Mouse (Mus musculus) right cerebral cortex, postnatal 36 days (tissue): ENCODE data around the gene Pard3.
A peak's percentile ranks its signal among the peaks of the same experiment; 100 is the strongest.

ENCODE experiments used
- DNase-seq, 2 experiments: peaks; one replicate each; pipeline ENCODE4 v3.0.0; 2022; ENCODE audit warnings: low spot score in 2 of 2, mixed read lengths in 1 of 2

The Pard3 gene

DNA sequence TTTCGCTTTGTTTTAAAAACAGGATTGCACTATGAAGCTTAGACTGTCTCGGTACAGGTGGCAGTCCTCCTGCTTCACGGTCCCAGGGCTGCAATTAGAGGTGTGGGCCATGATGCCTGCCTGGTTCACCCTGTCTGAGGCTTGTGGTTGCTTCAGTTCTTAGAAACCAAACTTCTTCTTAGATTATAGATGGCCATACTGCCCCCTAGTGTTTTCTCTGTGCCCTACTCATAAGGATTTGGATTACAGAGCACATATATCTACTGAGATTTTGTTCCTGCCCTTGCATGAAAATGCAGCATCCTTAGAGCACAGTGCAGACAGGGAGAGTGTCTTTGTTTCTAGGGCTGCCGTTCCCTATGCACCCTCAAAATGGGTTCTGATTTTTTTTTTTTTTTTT, 114.9 kb downstream of the Pard3 start:
- DNase-seq, result peak in 1 of 2 experiments; percentile 28

DNA sequence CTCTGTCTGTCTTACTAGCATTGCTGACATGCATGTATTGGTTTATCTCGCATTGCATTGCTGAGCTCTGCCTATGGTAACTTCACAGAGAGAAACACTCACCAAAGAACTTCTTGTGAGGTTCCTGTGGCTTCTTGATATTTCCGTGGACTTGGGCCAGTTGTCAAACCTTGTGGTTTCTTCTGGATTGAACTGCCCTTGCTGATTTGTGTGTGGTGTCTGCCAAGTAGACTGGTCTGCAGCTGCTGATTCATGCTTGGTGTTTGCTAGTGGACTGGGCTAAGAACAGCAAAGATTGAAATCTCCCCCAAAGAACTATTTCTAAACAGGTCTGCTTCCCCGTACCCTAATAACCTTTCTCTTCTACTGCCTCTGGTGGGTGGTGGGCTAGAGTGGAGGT, 117.6 kb downstream of the Pard3 start:
- DNase-seq, result no peak

DNA sequence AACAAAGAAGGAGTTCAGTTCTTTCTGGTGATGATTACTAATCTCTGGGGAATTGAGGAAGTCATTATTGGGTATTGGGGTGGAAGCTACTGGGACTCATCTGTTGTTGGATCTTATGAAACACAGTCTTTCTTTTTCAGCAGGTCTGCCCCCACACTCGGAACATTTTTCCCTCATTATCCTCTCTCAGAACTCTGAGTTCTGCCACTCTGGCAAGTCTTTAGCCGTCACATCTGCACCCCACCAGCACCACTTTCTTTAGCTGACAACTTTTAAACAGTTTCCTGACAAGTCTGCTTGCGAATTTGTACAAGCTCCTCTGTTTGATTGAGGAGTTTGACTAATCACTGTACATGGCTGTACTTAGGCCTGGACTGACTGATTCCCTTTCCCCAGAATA, 118.4 kb downstream of the Pard3 start:
- DNase-seq, result no peak

DNA sequence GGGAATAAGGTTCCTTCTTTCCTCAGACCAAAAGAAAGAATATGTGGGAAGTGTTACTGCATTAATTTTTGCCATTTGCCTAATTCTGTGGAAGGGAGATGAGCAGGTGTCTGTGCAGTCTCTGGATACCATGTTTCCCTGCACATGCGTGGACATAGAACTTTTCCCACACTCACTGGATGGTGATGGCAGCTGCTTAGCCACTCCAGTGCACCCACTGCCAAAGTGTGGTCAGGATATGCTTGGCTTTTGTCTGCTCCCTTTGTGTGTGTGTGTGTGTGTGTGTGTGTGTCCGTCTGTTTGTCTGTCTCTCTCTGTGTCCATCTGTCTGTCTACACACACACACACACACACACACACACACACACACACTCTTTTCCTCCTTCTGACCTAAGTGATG, 119.8 kb downstream of the Pard3 start:
- no peak for DNase-seq

DNA sequence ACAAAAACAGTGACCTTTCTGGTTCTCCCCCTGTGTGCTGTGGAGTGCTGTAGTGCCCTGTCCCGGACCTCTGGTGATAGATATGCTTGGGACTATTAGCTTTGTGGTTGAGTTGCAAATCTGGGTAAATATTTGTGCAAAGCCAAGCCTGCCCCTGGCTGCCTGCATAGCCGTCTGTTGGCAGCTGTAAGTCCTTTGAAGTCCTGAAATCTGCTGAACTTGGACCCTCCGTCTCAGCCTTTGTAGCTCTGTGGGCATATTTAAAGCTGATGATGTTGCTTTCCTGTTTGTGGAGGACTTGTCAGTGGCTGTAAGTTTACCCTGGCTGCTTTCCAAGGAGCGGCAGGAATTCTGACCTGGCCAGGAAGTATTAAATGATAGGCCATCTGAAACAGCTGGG, 120.3 kb downstream of the Pard3 start:
- DNase-seq, result no peak

DNA sequence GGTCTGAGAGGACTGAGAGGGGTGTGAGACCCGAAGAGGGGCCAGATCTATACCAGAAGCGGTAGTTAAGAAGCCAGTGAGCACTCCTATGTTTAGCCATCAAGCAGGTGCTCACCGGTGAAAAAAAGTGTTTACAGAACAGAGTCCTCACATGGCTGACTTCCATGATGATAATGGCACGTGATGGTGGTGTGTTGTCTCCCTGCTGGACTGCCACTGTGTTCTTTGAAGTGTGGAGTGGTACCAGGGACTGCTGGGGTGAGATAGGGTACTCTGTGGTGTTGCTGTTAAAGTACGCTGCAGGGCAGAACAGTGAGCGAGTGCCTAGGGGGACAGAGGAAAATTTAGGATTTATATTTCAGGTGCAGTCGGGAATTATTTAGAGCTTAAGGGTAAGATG, 122.2 kb downstream of the Pard3 start:
- no peak for DNase-seq

DNA sequence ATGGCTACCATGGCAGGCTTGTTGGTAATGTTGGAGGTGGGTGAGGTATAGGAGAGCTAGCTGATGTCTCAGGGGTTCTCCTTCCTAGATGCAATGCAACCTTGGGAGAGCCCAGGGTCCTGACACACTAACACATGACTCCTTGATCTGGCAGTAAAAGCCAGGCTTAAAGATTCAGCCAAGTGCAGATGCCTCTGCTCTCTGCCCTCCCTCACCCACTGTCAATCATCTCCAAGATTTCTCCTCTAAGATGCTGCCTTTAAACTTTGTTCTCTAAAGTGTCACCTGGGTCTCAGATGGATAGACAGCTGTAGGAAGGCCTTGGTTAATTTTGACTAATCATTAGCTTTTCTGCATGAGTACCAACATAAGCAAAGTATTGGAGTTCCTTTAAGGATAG, 125.0 kb downstream of the Pard3 start:
- DNase-seq, result no peak

DNA sequence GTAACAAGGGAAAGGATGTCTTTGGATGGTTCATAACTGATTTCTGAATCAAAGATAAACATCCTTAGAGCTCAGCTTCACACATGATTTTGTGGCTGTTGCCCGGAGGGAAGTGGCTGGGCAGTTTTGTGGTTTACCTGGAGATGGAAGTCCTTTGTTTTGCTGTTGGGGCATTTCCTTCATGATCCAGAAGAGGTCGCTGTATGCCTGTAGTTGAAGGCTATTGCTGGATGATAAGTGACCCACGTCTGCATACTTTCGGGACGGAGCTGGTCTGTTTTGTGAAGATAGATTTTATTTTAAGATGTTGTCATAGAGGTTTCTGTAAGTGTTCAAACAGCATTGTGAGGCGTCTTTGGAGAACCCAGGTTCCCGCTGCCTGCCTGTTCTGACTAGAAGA, 126.7 kb downstream of the Pard3 start:
- peak; percentile 41 to 47 for DNase-seq

DNA sequence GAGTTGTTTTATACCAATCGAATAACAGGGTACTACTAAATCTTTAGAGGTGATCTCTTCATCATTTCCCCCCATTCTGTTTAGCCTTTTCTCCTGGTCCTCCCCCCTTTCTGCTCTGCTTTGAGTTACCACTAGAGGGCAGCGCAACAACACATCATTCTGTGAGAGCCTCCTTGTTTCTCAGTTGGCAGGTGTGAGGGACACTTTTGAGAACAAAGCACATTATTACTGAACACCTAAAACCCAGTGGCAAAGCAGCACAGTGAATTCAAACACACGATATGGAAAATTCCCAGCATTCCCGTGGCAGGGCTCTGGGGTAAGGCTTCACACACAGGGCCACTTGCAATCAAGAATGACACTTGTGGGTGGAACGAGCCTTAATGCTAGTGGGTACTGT, 127.7 kb downstream of the Pard3 start:
- DNase-seq, result no peak

DNA sequence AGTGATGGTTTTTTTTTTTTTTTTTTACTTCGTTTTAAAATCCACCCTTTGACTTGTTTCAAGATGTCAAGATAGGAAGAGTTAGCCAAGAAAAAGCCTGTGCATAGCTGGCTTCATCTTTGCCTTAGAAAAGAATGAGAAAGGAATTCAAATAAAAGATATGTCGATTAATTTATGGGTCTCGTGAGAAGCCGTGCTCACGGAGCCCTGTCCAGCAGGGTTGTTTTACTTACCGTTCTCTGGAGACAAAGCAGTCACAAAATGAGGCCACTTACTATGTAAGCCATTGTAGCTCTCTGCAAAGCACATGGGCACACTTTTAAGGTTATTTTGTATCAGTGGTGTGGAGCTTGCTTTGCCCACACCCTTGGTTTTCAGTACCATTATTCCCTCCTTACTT, 128.1 kb downstream of the Pard3 start:
- DNase-seq, result no peak

DNA sequence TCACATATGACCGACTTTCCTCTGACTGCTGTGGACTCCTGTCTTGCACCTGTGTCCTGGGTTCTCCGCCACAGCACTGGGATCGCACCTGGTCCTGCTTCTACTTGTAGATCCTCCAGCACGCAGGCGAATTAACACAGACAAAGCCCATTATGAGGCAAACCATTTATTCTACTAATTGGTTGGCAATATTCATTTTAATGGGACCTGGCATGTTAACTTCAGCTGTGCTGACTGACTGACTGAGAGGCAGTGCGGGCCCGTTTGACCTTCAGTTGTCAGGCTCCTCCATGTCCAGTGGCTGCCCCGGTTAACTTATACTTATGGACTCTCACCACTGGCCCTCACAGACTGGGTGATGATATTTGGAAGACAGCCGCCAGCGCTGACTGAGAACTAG, 128.6 kb downstream of the Pard3 start:
- DNase-seq, result no peak

DNA sequence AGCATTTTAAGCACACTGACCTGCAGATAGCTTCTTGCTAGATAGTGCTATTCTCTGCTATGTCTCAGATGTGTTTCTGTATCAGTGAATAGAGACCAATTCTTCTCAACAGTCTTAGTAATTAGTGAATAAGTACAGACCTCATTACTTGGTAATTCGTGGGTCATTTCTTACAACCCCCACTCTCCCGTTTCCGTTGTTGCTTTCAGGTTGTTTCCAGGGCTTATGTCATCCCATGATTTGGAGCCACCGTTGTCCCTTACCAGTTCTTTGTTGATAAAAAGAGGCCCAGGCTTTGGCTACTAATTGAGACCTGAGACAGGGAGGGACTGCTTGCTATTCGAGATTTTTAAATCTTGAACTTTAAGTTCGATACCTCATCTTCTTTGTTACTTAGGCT, 129.7 kb downstream of the Pard3 start:
- no peak for DNase-seq

DNA sequence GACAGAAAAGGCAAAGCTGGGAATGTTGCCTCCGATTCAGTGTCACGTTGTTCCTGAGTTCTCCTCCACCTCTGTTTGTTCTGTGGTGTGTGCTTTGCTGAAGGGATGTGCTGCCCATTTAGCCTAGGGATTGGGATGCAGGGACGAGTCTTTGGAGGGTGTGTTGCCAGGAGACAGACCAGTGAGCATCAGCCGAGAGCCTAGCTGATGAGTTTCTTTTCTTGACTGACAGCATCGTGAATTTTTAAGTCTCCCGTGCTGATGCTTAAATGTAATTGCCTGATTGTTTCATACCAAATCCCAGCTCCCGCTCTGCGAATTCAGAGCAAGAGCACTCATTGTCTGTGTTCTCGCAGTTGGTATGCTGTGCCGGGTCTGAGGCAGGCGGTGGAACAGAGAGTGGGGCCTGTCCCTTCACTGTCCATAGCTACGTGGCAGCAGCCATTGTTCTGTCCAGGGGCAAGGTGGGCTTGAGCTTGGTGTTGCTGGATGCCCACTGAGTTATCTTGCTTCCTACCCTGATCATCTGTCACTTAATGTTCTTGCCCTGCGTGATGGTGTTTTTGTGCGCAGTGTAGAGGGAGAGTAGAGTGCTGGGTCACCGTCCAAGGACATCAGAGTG, 131.2 kb downstream of the Pard3 start:
- DNase-seq, result no peak

DNA sequence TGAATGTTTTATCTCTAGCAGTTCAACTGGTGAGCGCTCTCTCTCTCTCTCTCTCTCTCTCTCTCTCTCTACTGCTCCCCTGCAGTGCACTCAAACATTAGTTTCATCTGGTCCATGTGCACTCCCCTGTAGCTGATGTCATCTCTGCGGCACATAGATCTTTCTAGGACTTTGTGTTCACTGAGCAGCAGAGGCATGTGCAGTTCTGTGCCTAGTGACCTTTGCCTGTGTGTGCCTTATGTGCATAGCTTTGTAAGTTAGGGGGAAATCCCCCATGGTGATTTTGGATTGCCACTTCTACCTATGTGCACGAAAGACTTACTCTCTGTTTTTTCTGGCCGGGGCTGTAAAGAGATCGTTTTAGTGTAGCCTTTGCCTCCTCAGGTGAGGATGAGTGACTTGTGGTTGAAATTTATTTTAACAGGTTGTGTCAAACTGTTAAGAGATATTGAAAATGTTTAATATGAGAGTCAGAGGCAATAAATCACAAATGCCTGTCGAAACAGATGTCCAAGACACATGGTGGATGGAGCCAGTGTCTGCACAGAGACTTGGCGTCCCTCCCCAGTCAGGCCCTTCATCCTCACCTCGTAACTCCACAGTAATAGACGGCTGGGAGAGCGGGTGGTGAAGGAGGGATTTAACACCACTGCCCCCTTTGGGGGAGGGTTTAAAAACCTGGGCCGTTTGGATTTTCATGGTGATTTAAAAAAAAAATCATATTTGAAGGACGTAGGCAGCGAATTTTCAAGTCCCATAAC, 133.0 kb downstream of the Pard3 start:
- DNase-seq, result no peak

DNA sequence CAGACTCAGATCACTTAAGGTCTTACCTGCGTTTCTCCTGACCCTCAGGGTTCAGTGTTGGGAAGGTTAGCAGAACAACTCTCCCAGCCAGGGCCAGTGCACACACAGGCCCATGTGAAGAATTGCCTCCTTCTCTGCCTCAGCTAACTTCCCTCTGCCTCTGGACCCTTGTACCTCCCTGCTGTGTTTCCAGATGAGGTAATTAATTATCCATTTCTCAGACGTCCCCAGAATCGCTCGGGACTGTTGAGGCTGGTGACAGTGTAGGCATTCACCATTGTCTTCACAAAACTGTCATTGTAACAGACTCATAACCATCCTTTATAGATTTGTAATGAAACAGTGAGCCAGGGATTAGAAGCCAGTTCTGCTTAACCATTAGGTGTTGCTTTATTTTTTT, 143.8 kb downstream of the Pard3 start:
- no peak for DNase-seq

DNA sequence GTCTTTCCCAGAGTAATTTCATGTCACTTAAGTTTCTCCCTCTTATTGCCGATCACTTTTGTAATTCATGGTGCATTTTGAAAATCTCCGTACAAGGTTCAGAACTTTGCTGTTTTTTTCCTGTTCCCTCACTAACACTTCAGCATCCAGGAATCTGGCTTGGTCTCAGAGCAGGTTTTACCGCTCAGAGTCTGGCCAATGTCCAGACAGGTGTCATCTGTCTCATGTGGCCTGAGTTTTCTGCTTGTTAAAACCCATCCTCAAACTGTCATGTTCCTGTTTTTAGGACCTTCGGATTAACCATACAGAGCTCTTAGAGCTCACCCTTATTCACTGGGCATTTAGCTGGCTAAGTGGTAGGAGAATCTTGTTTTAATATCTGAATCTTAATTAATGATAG, 146.9 kb downstream of the Pard3 start:
- no peak for DNase-seq

DNA sequence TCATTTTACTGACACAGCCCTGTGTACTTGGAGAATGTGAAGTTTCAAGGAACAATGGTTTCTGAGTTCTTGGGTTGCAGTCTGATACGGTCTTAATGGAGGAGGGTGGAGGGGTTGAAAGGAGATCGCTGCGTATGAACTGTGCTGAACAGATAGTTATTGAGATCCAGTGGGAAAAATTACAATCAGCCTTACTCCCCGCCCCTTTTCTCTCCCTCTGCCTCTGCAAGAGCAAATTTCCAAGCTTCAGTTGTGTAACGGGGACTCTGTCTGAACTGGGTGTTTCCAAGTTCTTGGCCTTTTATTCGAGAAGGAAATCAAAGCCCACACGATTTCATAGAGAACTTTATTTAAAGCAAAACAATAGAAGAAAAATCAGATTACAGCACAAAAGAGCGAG, 150.6 kb downstream of the Pard3 start:
- DNase-seq, result no peak

DNA sequence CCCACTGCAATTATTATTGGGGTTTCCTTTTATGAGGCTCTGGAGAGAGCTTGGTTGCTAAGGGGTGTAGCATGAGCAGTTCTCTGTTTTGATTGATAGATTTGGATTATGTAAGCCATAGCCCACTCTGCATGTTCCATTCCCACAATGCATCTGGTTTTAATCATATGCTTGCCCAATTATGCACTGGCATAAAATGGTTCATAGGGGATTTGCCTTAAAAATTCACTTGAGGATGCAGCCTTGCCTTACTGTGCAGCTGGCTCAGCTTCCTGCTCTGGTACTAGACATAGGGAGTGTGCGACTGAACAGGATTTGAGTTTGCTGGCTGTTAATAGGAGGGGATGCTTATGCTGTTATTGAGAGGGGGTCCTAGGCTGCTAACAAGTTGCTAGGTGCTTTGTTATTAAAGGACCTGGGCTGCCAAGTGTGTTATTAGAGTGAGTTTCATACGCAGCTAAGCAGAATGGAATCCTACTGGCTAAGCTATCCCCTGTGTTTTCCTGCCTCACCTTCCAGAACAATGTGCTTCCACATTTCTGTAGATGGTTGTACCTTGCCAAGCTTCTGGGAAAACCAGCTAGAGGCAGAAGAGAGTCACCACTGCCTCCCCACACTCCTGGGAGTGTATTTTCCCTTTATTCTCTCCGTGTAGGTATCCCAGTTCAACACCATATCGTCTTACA, 151.2 kb downstream of the Pard3 start:
- DNase-seq, result no peak

DNA sequence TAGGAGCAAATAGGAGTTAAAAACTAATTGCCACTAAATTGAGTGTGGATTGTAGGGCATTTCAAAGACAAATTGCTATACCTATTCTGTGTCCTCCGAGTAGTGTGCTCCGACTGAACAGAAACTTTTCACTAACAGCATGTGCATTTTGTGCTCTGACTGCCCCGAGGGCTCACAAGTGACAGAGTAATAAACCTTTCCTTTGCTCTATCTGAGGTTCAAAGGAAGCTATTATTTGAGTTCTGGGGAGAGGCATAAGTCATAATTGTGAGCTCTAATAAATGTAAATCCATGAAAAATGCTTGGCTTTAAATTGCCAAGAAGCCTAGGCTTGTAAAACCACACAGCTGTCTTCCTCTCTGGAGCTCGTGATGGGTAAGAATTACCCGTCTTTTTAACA, 156.5 kb downstream of the Pard3 start:
- DNase-seq, result no peak

DNA sequence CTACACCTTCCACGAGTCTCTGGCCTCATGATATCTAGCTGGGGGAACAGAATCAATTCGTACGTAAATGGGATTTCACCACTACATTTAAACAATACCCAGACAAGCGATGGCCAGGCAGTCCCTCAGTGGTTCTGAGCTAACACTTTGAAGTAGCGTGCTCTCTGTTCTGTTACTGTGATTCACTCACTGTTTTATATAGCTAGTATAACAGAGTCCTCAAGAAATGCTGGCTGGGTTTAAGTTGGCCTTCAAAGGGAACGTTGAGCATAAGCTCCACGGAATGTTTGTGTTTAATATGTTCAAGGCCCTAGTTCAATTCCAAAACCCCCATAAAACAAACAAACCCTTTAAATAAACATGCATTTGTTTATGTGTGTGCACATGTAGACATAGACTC, 156.9 kb downstream of the Pard3 start:
- no peak for DNase-seq

DNA sequence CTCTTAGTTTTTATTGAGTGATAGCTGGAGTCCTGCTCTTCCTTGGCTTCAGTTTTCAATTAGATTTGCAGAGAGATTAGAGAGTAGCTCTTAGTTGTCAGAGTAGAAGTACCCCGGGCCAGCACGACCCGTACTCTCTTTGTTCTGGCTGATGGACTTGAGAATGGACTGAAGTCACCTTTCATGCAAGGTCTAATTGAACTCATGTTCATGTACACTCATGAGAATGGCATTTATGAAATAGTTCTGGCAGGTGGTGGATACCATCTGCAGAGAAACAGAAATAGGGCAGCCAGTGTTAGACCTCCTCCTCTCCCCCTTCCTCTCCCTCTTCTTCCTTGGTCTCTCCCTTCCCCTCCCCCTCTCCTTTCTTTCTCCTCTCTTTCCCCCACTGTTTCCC, 158.7 kb downstream of the Pard3 start:
- DNase-seq, result no peak

DNA sequence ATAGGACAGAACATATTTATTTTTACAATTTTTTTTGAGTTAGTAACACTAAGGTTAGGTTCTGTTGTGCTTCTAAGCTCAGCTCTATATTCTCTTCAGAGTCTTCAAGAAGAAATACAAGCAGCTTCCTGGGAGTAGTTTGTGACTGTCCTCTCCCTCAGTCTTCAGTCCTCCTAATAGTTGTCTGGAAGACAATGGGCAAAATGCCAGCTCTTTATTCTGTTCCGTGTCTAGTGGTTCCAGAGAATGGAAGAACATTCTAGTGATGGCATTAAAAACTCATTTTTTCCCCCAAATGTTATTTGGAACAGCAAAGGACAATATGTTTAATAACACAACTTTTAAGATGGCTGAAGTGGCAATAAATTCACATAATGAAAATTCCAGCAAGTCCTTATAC, 163.3 kb downstream of the Pard3 start:
- DNase-seq, result no peak

DNA sequence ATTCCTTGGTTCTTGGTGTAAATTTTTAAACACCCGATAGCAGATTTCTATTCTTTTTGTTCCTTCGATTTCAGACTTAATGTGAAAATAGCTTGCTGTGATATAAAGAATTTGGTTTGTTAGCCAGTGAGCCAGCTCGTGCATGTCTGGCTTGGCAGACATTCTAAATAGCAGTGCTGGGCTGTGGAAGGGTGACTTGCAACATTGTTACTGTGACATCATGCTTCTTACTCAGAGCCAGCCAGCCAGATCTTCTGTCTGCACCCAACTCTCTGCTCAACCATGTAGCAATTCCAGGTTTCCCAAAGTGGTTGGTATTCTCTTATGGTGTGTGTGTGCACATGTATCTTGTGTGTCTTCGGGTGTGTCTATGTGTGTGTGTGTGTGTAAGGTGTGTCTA, 163.7 kb downstream of the Pard3 start:
- no peak for DNase-seq
